Mouse (Mus musculus): ENCODE results near the gene Lasp1. TPM values are rescaled to one million over a fixed set of nuclear protein-coding genes. Genes with fewer than 3 reads are reported as not detected.
"Not testable (repeated sequence)": the region's sequence is repeated elsewhere in the genome, so short reads cannot be mapped to it uniquely, and the experiment has no call there.

Gene Lasp1
- polyA plus RNA-seq, 1 experiment: 77.7 TPM

- H3K4me3 ChIP-seq (replicated peaks): no peak overlapping the region
- H3K36me3 ChIP-seq (replicated peaks; ENCODE audit: low read length): peaks cover 79% of the 10 kb centered on the region
- H3K9me3 ChIP-seq: no peaks in the 10 kb centered on the region
- H3K4me1 ChIP-seq: peaks cover 84% of the 10 kb centered on the region
- TF ChIP-seq GATA1 (IDR thresholded peaks at IDR 0.05; ENCODE audit: borderline replicate concordance, low read length) (no peak), FLI1 (IDR thresholded peaks at IDR 0.05; ENCODE audit: low read length) (no peak)
- H3K27me3 ChIP-seq (replicated peaks): no peaks in the 10 kb centered on the region
Measured at GRCm38 (mm10) chr11:97836541-97836940, 37.7 kb downstream of the Lasp1 start.

- not testable (repeated sequence) for H3K4me3 ChIP-seq (replicated peaks)
- peaks cover 84% of the 10 kb centered on the region for H3K4me1 ChIP-seq
Measured at GRCm38 (mm10) chr11:97837051-97837450, 38.3 kb downstream of the Lasp1 start.

GRCm38 (mm10) chr11:97837641-97838149, 38.9 kb downstream of the Lasp1 start:
- Histone ChIP-seq H3K9me3 (no peaks in the 10 kb centered on the region), H3K27me3 (replicated peaks) (no peaks in the 10 kb centered on the region), H3K36me3 (replicated peaks; ENCODE audit: low read length) (peaks cover 67% of the 10 kb centered on the region), H3K4me3 (replicated peaks) (no peak overlapping the region), H3K4me1 (peaks cover 83% of the 10 kb centered on the region)
- TF ChIP-seq GATA1 (IDR thresholded peaks at IDR 0.05; ENCODE audit: borderline replicate concordance, low read length): no peak
- no peak for TF ChIP-seq FLI1 (IDR thresholded peaks at IDR 0.05; ENCODE audit: low read length)

More at GRCm38 (mm10) chr11:97837051-97837450, 38.3 kb downstream of the Lasp1 start:
- H3K36me3 ChIP-seq (replicated peaks; ENCODE audit: low read length): peaks cover 74% of the 10 kb centered on the region
- not testable (repeated sequence) for H3K9me3 ChIP-seq; H3K27me3 ChIP-seq (replicated peaks)

GRCm38 (mm10) chr11:97838779-97839440, 40.1 kb downstream of the Lasp1 start:
- TF ChIP-seq GATA1 (IDR thresholded peaks at IDR 0.05; ENCODE audit: borderline replicate concordance, low read length) (no peak), FLI1 (IDR thresholded peaks at IDR 0.05; ENCODE audit: low read length) (no peak)
- H3K36me3 ChIP-seq (replicated peaks; ENCODE audit: low read length): peaks cover 55% of the 10 kb centered on the region
- no peaks in the 10 kb centered on the region for H3K9me3 ChIP-seq
- H3K4me1 ChIP-seq: peaks cover 74% of the 10 kb centered on the region
- H3K4me3 ChIP-seq (replicated peaks): no peak overlapping the region
- no peaks in the 10 kb centered on the region for H3K27me3 ChIP-seq (replicated peaks)

- H3K27me3 ChIP-seq (replicated peaks): no peaks in the 10 kb centered on the region
- H3K4me3 ChIP-seq (replicated peaks): no peak overlapping the region
- no peaks in the 10 kb centered on the region for H3K9me3 ChIP-seq
- H3K36me3 ChIP-seq (replicated peaks; ENCODE audit: low read length): peaks cover 48% of the 10 kb centered on the region
- peaks cover 68% of the 10 kb centered on the region for H3K4me1 ChIP-seq
- TF ChIP-seq FLI1 (IDR thresholded peaks at IDR 0.05; ENCODE audit: low read length) (no peak), GATA1 (IDR thresholded peaks at IDR 0.05; ENCODE audit: borderline replicate concordance, low read length) (no peak)
Measured at GRCm38 (mm10) chr11:97839441-97840134, 40.8 kb downstream of the Lasp1 start.

GRCm38 (mm10) chr11:97840135-97840490, 41.3 kb downstream of the Lasp1 start:
- Histone ChIP-seq H3K9me3 (no peaks in the 10 kb centered on the region), H3K27me3 (replicated peaks) (no peaks in the 10 kb centered on the region), H3K36me3 (replicated peaks; ENCODE audit: low read length) (peaks cover 43% of the 10 kb centered on the region), H3K4me1 (peaks cover 63% of the 10 kb centered on the region), H3K4me3 (replicated peaks) (no peak overlapping the region)
- TF ChIP-seq GATA1 (IDR thresholded peaks at IDR 0.05; ENCODE audit: borderline replicate concordance, low read length) (no peak), FLI1 (IDR thresholded peaks at IDR 0.05; ENCODE audit: low read length) (no peak)

- peaks cover 61% of the 10 kb centered on the region for H3K4me1 ChIP-seq
- H3K4me3 ChIP-seq (replicated peaks): peak within 1 kb of the TSS; percentile 91
- no peaks in the 10 kb centered on the region for H3K9me3 ChIP-seq
- H3K36me3 ChIP-seq (replicated peaks; ENCODE audit: low read length): peaks cover 39% of the 10 kb centered on the region
- TF ChIP-seq FLI1 (IDR thresholded peaks at IDR 0.05; ENCODE audit: low read length) (no peak), GATA1 (IDR thresholded peaks at IDR 0.05; ENCODE audit: borderline replicate concordance, low read length) (no peak)
- no peaks in the 10 kb centered on the region for H3K27me3 ChIP-seq (replicated peaks)
Measured at GRCm38 (mm10) chr11:97840539-97840954, 41.7 kb downstream of the Lasp1 start, which contains the start of gene B230217C12Rik. Gene B230217C12Rik (plus strand): TSS chr11:97840780.

GRCm38 (mm10) chr11:97840991-97841661, 42.3 kb downstream of the Lasp1 start:
- Histone ChIP-seq H3K4me3 (replicated peaks) (peak overlapping the region; percentile 91), H3K9me3 (no peaks in the 10 kb centered on the region), H3K36me3 (replicated peaks; ENCODE audit: low read length) (peaks cover 33% of the 10 kb centered on the region), H3K27me3 (replicated peaks) (no peaks in the 10 kb centered on the region), H3K4me1 (peaks cover 55% of the 10 kb centered on the region)
- no peak for TF ChIP-seq FLI1 (IDR thresholded peaks at IDR 0.05; ENCODE audit: low read length)
- TF ChIP-seq GATA1 (IDR thresholded peaks at IDR 0.05; ENCODE audit: borderline replicate concordance, low read length): no peak

GRCm38 (mm10) chr11:97842001-97842400, 43.2 kb downstream of the Lasp1 start:
- peaks cover 46% of the 10 kb centered on the region for H3K4me1 ChIP-seq
- peak overlapping the region; percentile 3 for H3K4me3 ChIP-seq (replicated peaks)
- H3K36me3 ChIP-seq (replicated peaks; ENCODE audit: low read length): peaks cover 24% of the 10 kb centered on the region
- TF ChIP-seq GATA1 (IDR thresholded peaks at IDR 0.05; ENCODE audit: borderline replicate concordance, low read length) (no peak), FLI1 (IDR thresholded peaks at IDR 0.05; ENCODE audit: low read length) (no peak)
- H3K9me3 ChIP-seq: no peaks in the 10 kb centered on the region
- H3K27me3 ChIP-seq (replicated peaks): no peaks in the 10 kb centered on the region

GRCm38 (mm10) chr11:97850367-97850766, 51.6 kb downstream of the Lasp1 start:
- TF ChIP-seq FLI1 (IDR thresholded peaks at IDR 0.05; ENCODE audit: low read length): no peak
- no peak for TF ChIP-seq GATA1 (IDR thresholded peaks at IDR 0.05; ENCODE audit: borderline replicate concordance, low read length)
- Histone ChIP-seq H3K4me3 (replicated peaks) (no peak overlapping the region), H3K4me1 (peaks cover 18% of the 10 kb centered on the region), H3K27me3 (replicated peaks) (no peaks in the 10 kb centered on the region), H3K9me3 (no peaks in the 10 kb centered on the region), H3K36me3 (replicated peaks; ENCODE audit: low read length) (no peaks in the 10 kb centered on the region)

Measured in megakaryocyte, embryonic 14.5 days (primary cell).